21 mouse cellular contexts compared by ENCODE assay signal in genomic region chr5:122405537-122405936, GRCm38 (mm10).
"Had no signal": no experiment of that assay in that cellular context is flagged by ENCODE, and none has a peak within 500 bp of the region (broad histone marks: within the 10 kb centered on the region; RNA-seq: fewer than 3 reads in every experiment).

No protein-coding gene starts in this region.

- H3K4me3 ChIP-seq: lung, embryonic 15.5 days; midbrain, embryonic 10.5 days; midbrain, embryonic 12.5 days; myocyte; neural tube, embryonic 13.5 days; neural tube, embryonic 15.5 days; stomach, embryonic 15.5 days had no signal

- H3K9ac ChIP-seq: liver, embryonic 14.5 days; lung, embryonic 15.5 days; midbrain, embryonic 12.5 days; neural tube, embryonic 13.5 days; neural tube, embryonic 15.5 days; stomach, embryonic 15.5 days had no signal

- H3K27ac ChIP-seq: liver, embryonic 14.5 days; lung, embryonic 15.5 days; macrophage; midbrain, embryonic 10.5 days; midbrain, embryonic 12.5 days; neural tube, embryonic 13.5 days; neural tube, embryonic 15.5 days; stomach, embryonic 15.5 days; stomach, postnatal 0 days had no signal

- H3K4me2 ChIP-seq: lung, embryonic 15.5 days; midbrain, embryonic 12.5 days; neural tube, embryonic 13.5 days; neural tube, embryonic 15.5 days; stomach, embryonic 15.5 days had no signal

- H3K9me3 ChIP-seq: lung, embryonic 15.5 days; midbrain, embryonic 12.5 days; neural tube, embryonic 15.5 days; stomach, embryonic 15.5 days had no signal

- DNase-seq: lung, adult 2 months; lung, postnatal 14 days; lung, postnatal 36 days; midbrain, embryonic 14.5 days; retina, postnatal 1 day; right cerebral cortex, adult 18-20 months; thymus, adult 2 months; thymus, postnatal 25 days; thymus, postnatal 4 days had no signal

- H3K27me3 ChIP-seq: lung, embryonic 15.5 days; midbrain, embryonic 12.5 days; neural tube, embryonic 13.5 days; neural tube, embryonic 15.5 days; stomach, embryonic 15.5 days had no signal

- H3K4me1 ChIP-seq: midbrain, embryonic 10.5 days; midbrain, embryonic 12.5 days; neural tube, embryonic 13.5 days had no signal

- ATAC-seq: lung, postnatal 0 days; midbrain, embryonic 16.5 days had no signal
